Mouse (Mus musculus) 3T3-L1 (cell line): ENCODE results near the gene Mdh1.
"Not testable (repeated sequence)": the region's sequence is repeated elsewhere in the genome, so short reads cannot be mapped to it uniquely, and the experiment has no call there.

ENCODE experiments used
- DNase-seq: peaks from one replicate; pipeline ENCODE4 v3.0.0-alpha.2; 2015; ENCODE audit warnings: low read depth, low spot score

Gene Mdh1

DNA sequence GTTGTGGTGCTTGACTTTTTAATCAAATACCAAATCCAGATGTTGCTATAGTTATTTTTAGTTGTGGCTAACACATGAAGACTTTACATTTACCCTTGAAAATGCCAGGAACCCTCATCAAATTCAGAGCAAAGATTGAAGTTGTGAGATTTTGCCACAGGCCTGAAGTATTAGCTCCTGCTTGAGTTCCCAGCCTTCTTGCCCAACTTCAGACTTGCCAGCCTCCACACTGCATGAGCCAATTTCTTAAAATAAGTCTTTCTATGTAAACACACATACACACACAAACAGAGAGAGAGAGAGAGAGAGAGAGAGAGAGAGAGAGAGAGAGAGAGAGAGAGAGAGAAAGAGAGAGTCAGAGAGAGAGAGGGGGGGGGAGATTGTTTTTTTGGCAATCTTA is 26.2 kb downstream of the Mdh1 start:
- no peak for DNase-seq

DNA sequence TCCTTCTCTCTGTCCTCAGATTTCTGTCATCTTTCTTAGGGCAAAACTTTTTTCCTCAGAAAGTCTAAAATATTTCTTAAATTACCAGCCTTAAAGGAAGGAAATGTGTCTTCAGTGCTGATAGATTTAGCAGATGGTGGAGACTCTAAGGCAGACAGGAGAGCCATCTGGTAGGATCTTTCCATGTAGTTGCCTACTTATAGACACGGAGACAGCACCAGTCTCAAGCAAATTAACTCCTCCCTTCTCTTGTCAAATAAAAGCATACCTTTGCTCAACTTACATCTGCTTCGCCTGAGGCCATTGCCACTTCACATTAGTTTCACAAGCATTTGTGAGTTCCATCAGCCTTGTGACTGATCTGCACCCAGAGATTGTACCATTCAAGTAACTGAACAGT is 27.1 kb downstream of the Mdh1 start:
- DNase-seq = no peak

DNA sequence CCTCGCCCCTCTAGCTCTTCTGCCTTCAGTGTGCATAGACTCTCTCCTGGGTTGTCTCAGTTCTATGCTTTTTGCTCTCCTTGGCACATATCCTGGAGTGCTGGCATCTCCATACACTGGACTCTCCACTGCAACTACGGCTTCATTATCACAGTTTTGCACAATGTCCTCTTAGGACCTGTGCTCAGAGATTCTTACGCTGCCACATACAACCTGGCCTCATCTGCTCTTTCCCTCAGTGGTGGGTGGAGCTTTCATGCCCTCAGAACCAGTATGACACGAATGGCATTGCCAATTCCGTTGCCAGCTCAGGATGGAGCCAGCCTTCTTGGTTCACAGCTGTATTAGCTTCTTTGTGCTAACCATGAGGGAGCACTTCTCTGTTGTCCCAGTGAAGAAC is 29.4 kb downstream of the Mdh1 start:
- no peak for DNase-seq

DNA sequence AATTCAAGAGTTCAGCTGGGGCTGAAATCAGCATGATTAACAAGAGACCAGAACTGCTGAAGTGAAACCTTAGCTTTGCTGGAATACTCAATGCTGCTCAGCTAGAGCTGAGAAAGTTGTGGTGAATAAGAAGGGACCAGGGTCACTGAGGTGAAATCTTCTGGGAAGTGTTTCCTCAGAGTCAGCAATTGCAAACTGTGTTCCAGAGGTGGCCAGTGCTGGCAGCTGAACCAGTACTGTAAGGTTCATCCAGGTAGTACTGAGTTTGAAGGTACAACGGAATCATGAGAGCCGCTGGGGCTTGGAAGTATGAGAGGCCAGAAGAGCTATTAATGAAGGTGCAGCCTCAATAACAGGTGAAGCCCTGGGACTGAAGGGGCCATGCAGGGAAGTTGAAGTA is 31.5 kb downstream of the Mdh1 start:
- DNase-seq = no peak

DNA sequence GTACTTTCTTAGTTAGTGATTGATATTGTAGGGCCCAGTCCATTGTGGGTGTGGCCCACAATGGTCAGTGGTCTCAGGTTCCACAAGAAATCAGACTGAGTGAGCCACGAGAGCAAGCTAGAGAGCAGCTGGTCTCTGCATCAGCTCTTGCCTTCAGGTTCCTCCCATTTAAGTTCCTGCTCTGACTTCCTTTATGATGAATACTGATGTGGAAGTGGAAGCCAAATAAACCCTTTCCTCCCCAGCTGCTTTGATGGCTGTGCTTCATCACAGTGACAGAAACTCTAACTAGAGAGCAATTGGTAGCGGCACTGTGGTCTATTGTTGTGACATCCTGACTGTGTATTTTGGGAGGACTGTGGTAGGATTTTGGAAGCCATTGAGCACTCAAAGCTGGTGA is 32.1 kb downstream of the Mdh1 start:
- DNase-seq = no peak

DNA sequence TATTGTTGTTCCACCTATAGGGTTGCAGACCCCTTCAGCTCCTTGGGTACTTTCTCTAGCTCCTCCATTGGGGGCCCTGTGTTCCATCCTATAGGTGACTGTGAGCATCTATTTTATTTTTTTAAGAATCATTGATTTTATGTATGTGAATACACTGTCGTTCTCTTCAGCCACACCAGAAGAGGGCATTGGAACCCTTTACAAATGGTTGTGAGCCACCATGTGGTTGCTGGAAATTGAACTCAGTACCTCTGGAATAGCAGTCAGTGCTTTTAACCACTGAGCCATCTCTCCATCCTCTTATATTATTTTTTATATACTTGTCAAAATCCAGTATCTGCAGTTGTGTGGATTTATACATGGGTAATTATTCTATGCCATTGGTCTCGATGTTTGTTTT is 41.3 kb downstream of the Mdh1 start:
- not testable (repeated sequence) for DNase-seq

DNA sequence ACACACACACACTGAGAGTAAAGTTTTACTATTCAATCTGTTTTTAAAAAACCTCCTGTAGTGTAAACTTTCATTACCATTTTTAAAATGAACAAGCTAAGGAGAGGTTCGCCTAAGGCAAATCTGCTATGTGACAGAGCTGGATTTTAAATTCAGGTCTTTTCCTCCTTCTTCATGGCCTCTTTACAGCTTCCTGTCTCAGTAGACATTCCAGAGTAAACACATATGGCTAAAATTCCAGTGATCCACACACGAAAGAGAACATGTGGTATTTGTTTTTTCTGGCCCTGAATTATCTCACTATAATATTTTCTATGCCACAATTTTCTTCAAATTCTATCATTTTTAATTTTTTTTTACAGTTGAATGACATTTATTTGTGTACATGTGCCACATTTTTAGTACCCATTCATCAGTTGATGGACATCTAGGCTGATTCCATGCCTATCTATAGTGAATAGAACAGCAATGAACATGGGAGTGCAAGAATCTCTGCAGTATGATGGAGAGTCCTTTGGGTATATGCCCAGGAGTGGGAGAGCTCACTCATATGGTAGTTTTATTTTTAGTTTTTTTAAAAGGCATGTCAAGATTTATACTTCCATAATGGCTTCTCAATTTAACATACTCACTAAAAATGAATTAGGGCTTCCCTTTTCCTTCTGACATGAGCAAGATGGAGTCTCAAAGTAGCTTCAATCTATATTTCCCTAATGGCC is 43.3 kb downstream of the Mdh1 start:
- peak; percentile 13 for DNase-seq

DNA sequence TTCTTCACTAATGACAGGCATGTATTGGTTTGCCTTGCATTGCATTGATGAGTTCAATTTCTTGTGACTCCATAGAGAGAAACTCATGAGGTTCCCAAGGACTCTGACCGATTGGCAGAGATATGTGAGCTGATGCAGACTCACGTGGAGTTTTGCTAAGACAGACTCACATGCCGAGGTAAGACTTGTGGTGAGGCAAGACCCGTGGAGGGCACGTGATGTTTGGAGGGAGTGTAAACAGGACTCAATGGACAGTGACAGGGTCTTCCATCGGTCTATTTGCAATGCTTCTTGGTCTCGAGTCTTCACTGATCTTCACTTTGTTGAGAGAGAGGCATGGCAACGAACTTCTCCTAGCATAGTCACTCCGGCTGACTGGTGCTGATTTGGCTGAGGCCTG is 54.4 kb downstream of the Mdh1 start:
- DNase-seq = no peak

DNA sequence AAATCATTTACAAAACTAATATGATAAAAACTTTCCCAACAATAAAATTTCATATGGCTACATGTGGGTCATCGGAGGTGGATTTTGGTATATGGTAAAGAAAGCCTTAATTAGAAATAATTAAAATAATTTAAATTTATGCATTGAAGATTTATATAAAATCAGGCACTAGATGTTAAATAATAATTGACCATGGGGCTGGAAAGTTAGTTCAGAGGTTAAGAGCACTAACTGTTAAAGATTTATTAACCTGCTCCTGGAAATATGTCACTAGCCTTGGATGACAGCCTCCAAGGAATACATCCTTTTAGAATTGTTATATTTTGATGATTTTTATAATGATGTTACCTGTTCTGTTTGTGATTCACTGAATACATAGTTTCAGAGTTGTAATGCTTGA is 55.8 kb downstream of the Mdh1 start:
- not testable (repeated sequence) for DNase-seq

DNA sequence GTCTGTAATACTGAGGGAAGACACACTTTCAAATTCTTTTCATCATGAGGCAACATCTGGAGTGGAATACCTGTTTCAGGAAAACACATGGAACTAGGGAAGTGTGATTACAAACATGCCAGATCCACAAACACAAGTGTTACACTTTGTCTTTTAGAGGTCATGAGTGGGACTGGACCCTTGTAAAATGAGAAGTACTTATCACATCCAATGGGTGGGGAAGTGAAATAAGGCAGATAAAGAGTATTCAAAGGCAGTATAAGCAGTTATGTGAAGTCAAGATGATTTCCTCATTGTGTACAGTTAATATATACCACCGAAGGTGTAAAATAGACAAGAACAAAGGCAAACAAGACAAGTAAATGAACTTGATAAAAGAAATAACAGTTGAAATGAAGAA is 61.6 kb downstream of the Mdh1 start:
- DNase-seq = not testable (repeated sequence)

DNA sequence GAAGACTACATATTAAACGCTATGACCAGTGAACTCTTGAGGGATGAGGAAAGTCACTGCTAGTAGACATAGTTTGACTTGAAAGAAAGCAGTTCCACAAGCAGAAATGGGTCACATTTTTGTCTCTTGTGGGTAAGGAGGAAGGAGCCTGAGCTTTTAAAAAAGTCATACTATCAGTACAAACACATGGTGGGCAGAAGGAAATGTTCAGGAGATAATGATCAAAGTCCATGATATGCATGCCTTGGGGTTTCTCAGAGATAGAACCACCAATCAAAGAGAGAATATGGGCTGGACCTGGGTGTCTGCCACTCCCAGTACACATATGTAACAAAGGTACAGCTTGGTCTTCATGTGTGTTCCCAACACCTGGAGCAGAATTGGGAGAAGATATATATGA is 63.5 kb downstream of the Mdh1 start:
- DNase-seq = not testable (repeated sequence)

DNA sequence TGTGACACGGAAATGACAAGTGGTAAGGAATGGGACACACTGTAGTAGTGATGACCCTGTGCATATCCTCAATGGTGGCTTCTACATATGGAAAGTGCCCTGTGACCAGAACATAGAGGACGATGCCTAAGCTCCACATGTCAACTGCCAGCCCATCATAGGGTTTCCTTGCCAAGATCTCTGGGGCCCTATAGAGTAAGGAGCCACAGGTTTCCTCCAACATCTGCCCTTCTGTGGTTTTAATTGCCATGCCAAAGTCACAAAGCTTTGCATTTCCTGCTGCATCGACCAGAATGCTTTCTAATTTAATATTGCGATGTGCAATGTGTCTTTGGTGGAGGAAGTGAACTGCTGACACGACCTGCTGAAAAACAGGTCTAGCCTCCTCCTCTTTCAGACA is 65.1 kb downstream of the Mdh1 start:
- not testable (repeated sequence) for DNase-seq
